Mouse (Mus musculus) thymus, postnatal 36 days (tissue): ENCODE data around the gene Gm9774.

Source experiments
- DNase-seq, 2 experiments: peaks; one replicate each; pipeline ENCODE4 v3.0.0; 2022; ENCODE audit warnings: mixed read lengths in 2 of 2

The Gm9774 gene

GRCm38 (mm10) chr3:92429323-92429722 lies at the start of gene Gm9774:
TSS of gene Gm9774 (minus strand) at chr3:92429423.
- DNase-seq: no peak

- DNase-seq: no peak
Observed at GRCm38 (mm10) chr3:92470111-92470510, 40.9 kb upstream of the Gm9774 start.

GRCm38 (mm10) chr3:92467424-92467823 lies 38.2 kb upstream of the Gm9774 start:
- DNase-seq: no peak

GRCm38 (mm10) chr3:92466576-92466975 lies 37.4 kb upstream of the Gm9774 start:
- no peak for DNase-seq

- no peak for DNase-seq
Observed at GRCm38 (mm10) chr3:92458620-92459019, 29.4 kb upstream of the Gm9774 start, which contains the start of gene Sprr3. TSS of gene Sprr3 (minus strand) at chr3:92458720.

GRCm38 (mm10) chr3:92455151-92455550 lies 25.9 kb upstream of the Gm9774 start:
- no peak for DNase-seq

- DNase-seq: no peak
Observed at GRCm38 (mm10) chr3:92440177-92440576, 11.0 kb upstream of the Gm9774 start.

GRCm38 (mm10) chr3:92438689-92439088 lies 9.5 kb upstream of the Gm9774 start, which contains the start of gene Sprr1b:
TSS of gene Sprr1b (minus strand) at chr3:92438789.
- DNase-seq: no peak

- DNase-seq: no peak
Observed at GRCm38 (mm10) chr3:92432282-92432681, 3.1 kb upstream of the Gm9774 start, which contains the start of gene Sprr2k. TSS of gene Sprr2k (plus strand) at chr3:92432582.

- DNase-seq: no peak
Observed at GRCm38 (mm10) chr3:92417782-92418181, 11.4 kb downstream of the Gm9774 start, which contains the start of gene Sprr2j-ps. TSS of gene Sprr2j-ps (plus strand) at chr3:92418082.

- DNase-seq: no peak
Observed at GRCm38 (mm10) chr3:92407691-92408090, 21.5 kb downstream of the Gm9774 start, which contains the start of gene Sprr2i. TSS of gene Sprr2i (plus strand) at chr3:92407991.

GRCm38 (mm10) chr3:92394301-92394700 lies 34.9 kb downstream of the Gm9774 start:
- DNase-seq: no peak

- DNase-seq: no peak
Observed at GRCm38 (mm10) chr3:92385385-92385784, 43.8 kb downstream of the Gm9774 start, which contains the start of gene Sprr2h. TSS of gene Sprr2h (plus strand) at chr3:92385685.
